Mouse (Mus musculus) layer of hippocampus, adult 2 months (tissue): ENCODE measurements around the gene Cyp2d22. TPM values are rescaled to one million over a fixed set of nuclear protein-coding genes. Genes with fewer than 3 reads are reported as not detected.

Experiments
- DNase-seq, 2 experiments: peaks; one replicate each; pipeline ENCODE4 v3.0.0; 2022; ENCODE audit warnings: low spot score in 2 of 2
- H3K27ac ChIP-seq: fragments of 200-600 bp; 2 replicates; pipeline ENCODE4 v1.8.1; 2022
- H3K4me3 ChIP-seq: fragments of 200-600 bp; 2 replicates; pipeline ENCODE4 v1.8.1; 2022; ENCODE audit warnings: mild to moderate bottlenecking
- CTCF ChIP-seq: fragments of 200-600 bp; conservative IDR thresholded peaks from 2 replicates; pipeline ENCODE4 v1.8.1; 2022; ENCODE audit warnings: antibody characterized with exemption, mild to moderate bottlenecking, moderate library complexity
- microRNA-seq, 2 experiments: library from miRNA; unstranded; fragments of <30 nt; microRNA quantifications; one replicate each; pipeline ENCODE4 v1.2.0; 2021
- total RNA-seq, 2 experiments: library from RNA; stranded (reverse); gene quantifications; 2 replicates each; pipeline ENCODE4 v1.2.3; 2021

The Cyp2d22 gene
- total RNA-seq, 2 experiments from 2014 or later: 43.0 to 53.8 TPM

GRCm38 (mm10) chr15:82337875-82338274 lies 42.2 kb downstream of the Cyp2d22 start:
- Histone ChIP-seq H3K27ac (peak overlapping the region; percentile 79; the same call in 1 of the 2 replicates), H3K4me3 (peak overlapping the region; percentile 94)
- no peak for DNase-seq
- no peak for TF ChIP-seq CTCF

DNA sequence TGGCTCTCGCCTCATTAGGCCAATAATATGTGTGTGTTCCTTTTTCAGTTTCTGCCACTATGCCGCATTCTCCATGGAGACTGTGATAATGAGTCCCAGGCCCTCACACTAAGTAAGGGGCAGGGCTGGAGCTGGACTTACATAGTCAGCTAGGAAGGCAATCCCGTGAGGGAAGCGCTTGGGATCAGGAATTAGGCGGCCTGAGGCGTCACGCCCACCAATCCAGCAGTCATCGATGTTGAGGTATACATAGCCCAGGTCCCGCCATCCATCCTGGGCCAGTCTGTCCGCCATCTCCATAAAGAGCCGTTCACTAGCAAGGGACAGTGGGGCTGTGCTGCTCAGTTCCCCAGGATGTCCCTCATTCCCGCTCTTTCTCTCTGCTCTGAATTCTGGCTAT lies 43.4 kb downstream of the Cyp2d22 start:
- Histone ChIP-seq H3K4me3 (no peak overlapping the region), H3K27ac (no peak overlapping the region)
- no peak for TF ChIP-seq CTCF
- DNase-seq: no peak

- Histone ChIP-seq H3K4me3 (no peak overlapping the region), H3K27ac (no peak overlapping the region)
- no peak for TF ChIP-seq CTCF
- DNase-seq: no peak
Measured at GRCm38 (mm10) chr15:82335194-82335593, 44.9 kb downstream of the Cyp2d22 start.

DNA sequence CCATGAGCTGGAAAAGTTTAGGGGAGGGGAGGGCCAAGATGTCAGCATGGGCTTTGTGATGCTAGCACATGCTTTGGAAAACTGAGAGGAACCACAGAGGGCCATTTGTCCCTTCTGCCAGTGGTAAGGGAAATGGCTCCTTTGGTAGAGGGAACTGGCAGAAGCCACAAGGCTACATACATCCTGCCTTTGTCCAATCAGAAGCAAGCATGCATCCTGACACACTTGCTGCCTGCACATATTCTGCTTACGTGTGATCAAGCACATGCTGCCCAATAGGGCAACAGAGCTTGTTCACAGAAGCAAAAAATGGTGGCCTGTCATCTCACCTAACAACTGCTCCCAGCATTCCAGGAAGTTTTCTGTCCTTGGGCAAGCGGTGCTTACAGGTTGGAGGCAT lies 54.7 kb downstream of the Cyp2d22 start:
- no peak overlapping the region for H3K27ac ChIP-seq
- no peak for TF ChIP-seq CTCF

DNA sequence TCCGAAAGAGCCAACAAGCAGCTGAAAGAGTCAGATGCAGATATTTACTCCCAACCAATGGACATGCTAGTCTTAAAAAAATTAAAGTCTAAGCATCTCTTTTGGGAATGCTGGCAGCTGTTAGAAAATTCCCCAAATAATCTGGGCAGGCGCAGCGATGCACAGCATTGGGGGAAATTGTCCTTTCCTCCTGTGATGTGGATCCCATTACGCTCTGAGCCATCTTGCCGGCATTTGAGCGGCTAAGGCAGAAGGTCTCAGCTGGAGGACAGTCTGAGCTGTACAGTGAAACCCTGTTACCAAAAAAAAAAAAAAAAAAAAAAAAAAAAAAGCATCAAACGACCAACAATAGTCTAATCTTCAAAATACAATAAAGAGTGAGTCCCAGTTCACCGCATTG lies 57.9 kb downstream of the Cyp2d22 start:
- DNase-seq: no peak
- Histone ChIP-seq H3K27ac (no peak overlapping the region), H3K4me3 (no peak overlapping the region)
- TF ChIP-seq CTCF: no peak

More for the DNA sequence above, 54.7 kb downstream of the Cyp2d22 start:
- H3K4me3 ChIP-seq: no peak overlapping the region
- no peak for DNase-seq

Small RNAs within 50 kb of the gene (microRNA-seq; reads per million reads assigned to microRNA genes)
- gene Gm25990 (0 reads per million in 2 experiments), gene Gm27331 (0 reads per million in 2 experiments), gene Mir7684 (0 reads per million in 2 experiments)

Other genes with a start within 250 kb of the Cyp2d22 start
- 100 to 1,000 TPM; 162 to 165 TPM for gene Srebf2, start 233.1 kb downstream of the Cyp2d22 start, total RNA-seq
- gene Shisa8, start 167.4 kb downstream of the Cyp2d22 start, total RNA-seq: 1 to 10 TPM in 1 of 2 experiments, under 1 TPM in 1; 0.95 to 1.2 TPM
- gene Tnfrsf13c, start 155.9 kb downstream of the Cyp2d22 start, total RNA-seq: under 1 TPM; 0.54 to 0.79 TPM
- 1 to 10 TPM; 2.5 TPM for gene Cenpm, start 135.5 kb downstream of the Cyp2d22 start, total RNA-seq
- 100 to 1,000 TPM; 105 to 108 TPM for gene 1500009C09Rik, start 127.9 kb downstream of the Cyp2d22 start, total RNA-seq
- gene Sept3, start 105.4 kb downstream of the Cyp2d22 start, total RNA-seq: 100 to 1,000 TPM; 652 to 661 TPM
- not detected for gene Wbp2nl, start 81.3 kb downstream of the Cyp2d22 start, total RNA-seq
- 10 to 100 TPM; 37.6 to 40.9 TPM for gene Naga, start 41.3 kb downstream of the Cyp2d22 start, total RNA-seq
- under 1 TPM; 0.41 to 0.64 TPM for gene Pheta2, start 41.3 kb downstream of the Cyp2d22 start, total RNA-seq
- 100 to 1,000 TPM; 138 to 144 TPM for gene Smdt1, start 41.3 kb downstream of the Cyp2d22 start, total RNA-seq
- gene Ndufa6, start 25.9 kb downstream of the Cyp2d22 start, total RNA-seq: 100 to 1,000 TPM; 209 to 211 TPM
- gene Cyp2d11, start 13.8 kb upstream of the Cyp2d22 start, total RNA-seq: under 1 TPM in 1 of 2 experiments, not detected in 1; 0.23 TPM
- under 1 TPM in 1 of 2 experiments, not detected in 1; 0.32 TPM for gene Cyp2d10, start 26.9 kb upstream of the Cyp2d22 start, total RNA-seq
- gene Cyp2d9, start 53.2 kb upstream of the Cyp2d22 start, total RNA-seq: not detected
- not detected for gene Cyp2d12, start 174.8 kb upstream of the Cyp2d22 start, total RNA-seq
- gene Cyp2d34, start 240.7 kb upstream of the Cyp2d22 start, total RNA-seq: not detected